Mouse (Mus musculus) liver, embryonic 12.5 days (tissue): ENCODE results near the gene Hnrnpdl. TPM values are rescaled to one million over a fixed set of nuclear protein-coding genes. Genes with fewer than 3 reads are reported as not detected.

Experiments used
- ATAC-seq: fragments of 200-750 bp; cut with Nextera tagmentation; 2 replicates; pipeline ENCODE4 v1.8.0; 2017; ENCODE audit warnings: moderate number of reproducible peaks, mild to moderate bottlenecking, moderate library complexity
- H3K27ac ChIP-seq: fragments of 300-500 bp; sonication (generic); 2 replicates; pipeline ENCODE4 v1.5.1; 2016; ENCODE audit warnings: mild to moderate bottlenecking
- H3K27me3 ChIP-seq: fragments of 300-500 bp; sonication (generic); replicated peaks from 2 replicates; pipeline ENCODE4 v1.6.1; 2016; ENCODE audit warnings: mild to moderate bottlenecking, moderate library complexity
- H3K36me3 ChIP-seq: fragments of 300-500 bp; sonication (generic); 2 replicates; pipeline ENCODE4 v1.6.1; 2016; ENCODE audit warnings: mild to moderate bottlenecking, moderate library complexity
- H3K4me1 ChIP-seq: fragments of 300-500 bp; sonication (generic); 2 replicates; pipeline ENCODE4 v1.6.1; 2016
- H3K4me2 ChIP-seq: fragments of 300-500 bp; sonication (generic); 2 replicates; pipeline ENCODE4 v1.6.1; 2016; ENCODE audit warnings: mild to moderate bottlenecking, moderate library complexity
- H3K4me3 ChIP-seq: fragments of 300-500 bp; sonication (generic); 2 replicates; pipeline ENCODE4 v1.5.1; 2016; ENCODE audit warnings: mild to moderate bottlenecking, moderate library complexity
- H3K9ac ChIP-seq: fragments of 300-500 bp; sonication (generic); 2 replicates; pipeline ENCODE4 v1.6.1; 2016; ENCODE audit warnings: mild to moderate bottlenecking, moderate library complexity
- H3K9me3 ChIP-seq: fragments of 300-500 bp; sonication (generic); replicated peaks from 2 replicates; pipeline ENCODE4 v1.6.1; 2016; ENCODE audit warnings: mild to moderate bottlenecking, moderate library complexity
- WGBS: fragments of 180-500 bp; shearing (Covaris S2); methylation state at CpG from one replicate; pipeline ENCODE4 v1.1.7; 2016; ENCODE audit not compliant: insufficient replicate concordance; 5-methylcytosine and 5-hydroxymethylcytosine counted together
- polyA plus RNA-seq: library from polyadenylated mRNA; unstranded; fragments of >200 nt; fragmentation: Nextera tagmentation; extraction: Ambion mirVana; gene quantifications from 2 replicates; pipeline ENCODE4 v1.2.1, GENCODE M21; 2016

The Hnrnpdl gene
- polyA plus RNA-seq, 1 experiment from 2014 or later: 88.2 TPM

DNA sequence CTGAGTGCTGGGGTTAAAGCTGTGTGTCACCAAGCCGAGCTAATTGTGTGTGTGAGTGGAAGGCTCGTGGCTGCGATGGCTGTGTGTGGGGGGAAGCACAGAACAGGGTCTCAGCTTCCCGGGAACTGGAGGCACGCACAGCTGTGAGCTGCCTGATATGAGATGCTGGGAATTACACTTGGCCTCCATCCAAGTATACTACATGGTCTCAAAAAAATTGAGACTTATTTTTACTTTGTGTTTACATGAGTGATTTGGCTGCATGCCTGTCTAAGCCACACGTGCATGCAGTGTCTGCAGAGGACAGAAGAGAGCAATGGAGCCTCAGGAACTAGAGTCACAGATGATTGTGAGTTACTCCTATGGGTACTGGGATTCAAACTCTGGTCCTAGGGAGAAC is 9.4 kb downstream of the Hnrnpdl start:
- H3K9me3 ChIP-seq: no peaks in the 10 kb centered on the region
- WGBS: 52% methylated on average over 6 of the region's 6 CpGs
- ATAC-seq: no peak
- no peak overlapping the region for H3K4me3 ChIP-seq
- H3K4me1 ChIP-seq: peaks cover 12% of the 10 kb centered on the region
- no peaks in the 10 kb centered on the region for H3K27me3 ChIP-seq
- H3K4me2 ChIP-seq: no peak overlapping the region
- H3K27ac ChIP-seq: no peak overlapping the region
- H3K36me3 ChIP-seq: peaks cover 34% of the 10 kb centered on the region
- no peak overlapping the region for H3K9ac ChIP-seq

DNA sequence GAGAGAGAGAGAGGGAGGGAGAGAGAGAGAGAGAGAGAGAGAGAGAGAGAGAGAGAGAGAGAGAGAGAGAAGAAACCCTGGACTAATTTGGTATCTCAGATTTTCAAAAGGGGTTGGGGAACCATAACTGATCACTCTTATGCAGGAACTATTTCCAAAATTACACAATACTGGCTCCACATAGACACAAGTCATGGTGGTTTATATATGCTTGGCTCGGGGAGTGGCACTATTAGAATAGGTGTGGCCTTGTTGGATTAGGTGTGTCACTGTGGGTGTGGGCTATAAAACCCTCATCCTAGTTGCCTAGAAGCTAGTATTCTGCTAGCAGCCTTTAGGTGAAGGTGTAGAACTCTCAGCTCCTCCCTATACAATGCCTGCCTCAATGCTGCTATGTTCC is 14.6 kb downstream of the Hnrnpdl start:
- no peak overlapping the region for H3K9ac ChIP-seq
- H3K36me3 ChIP-seq: no peaks in the 10 kb centered on the region
- ATAC-seq: no peak
- H3K9me3 ChIP-seq: no peaks in the 10 kb centered on the region
- peaks cover 25% of the 10 kb centered on the region for H3K4me1 ChIP-seq
- no peak overlapping the region for H3K27ac ChIP-seq
- no peaks in the 10 kb centered on the region for H3K27me3 ChIP-seq
- H3K4me2 ChIP-seq: no peak overlapping the region
- H3K4me3 ChIP-seq: no peak overlapping the region
- WGBS: 52% methylated on average over 1 of the region's 1 CpGs

DNA sequence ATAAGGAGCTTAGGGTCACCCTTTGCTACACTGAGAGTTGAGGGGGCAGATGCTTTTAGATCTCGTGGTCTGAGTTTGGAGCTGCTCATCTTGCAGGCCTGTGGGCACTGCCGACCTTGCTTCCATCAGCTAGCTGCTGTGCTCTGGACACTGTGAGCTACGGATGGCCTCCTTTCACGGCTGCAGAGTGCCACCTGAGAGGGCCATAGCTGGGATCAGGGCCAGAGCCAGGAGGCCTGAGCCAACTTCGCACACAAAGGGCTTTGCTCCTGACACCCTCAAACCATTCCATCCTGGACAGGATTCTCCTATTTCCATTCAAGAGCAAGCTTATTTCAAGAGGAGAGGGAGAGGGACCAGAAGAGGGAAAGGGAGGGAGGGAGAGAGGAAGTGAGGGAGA is 15.1 kb downstream of the Hnrnpdl start:
- no peak overlapping the region for H3K4me2 ChIP-seq
- H3K9ac ChIP-seq: no peak overlapping the region
- no peak overlapping the region for H3K27ac ChIP-seq
- no peak for ATAC-seq
- H3K4me1 ChIP-seq: peaks cover 30% of the 10 kb centered on the region
- H3K4me3 ChIP-seq: no peak overlapping the region
- H3K9me3 ChIP-seq: no peaks in the 10 kb centered on the region
- H3K27me3 ChIP-seq: no peaks in the 10 kb centered on the region
- H3K36me3 ChIP-seq: no peaks in the 10 kb centered on the region
- WGBS: 69% methylated on average over 5 of the region's 5 CpGs

DNA sequence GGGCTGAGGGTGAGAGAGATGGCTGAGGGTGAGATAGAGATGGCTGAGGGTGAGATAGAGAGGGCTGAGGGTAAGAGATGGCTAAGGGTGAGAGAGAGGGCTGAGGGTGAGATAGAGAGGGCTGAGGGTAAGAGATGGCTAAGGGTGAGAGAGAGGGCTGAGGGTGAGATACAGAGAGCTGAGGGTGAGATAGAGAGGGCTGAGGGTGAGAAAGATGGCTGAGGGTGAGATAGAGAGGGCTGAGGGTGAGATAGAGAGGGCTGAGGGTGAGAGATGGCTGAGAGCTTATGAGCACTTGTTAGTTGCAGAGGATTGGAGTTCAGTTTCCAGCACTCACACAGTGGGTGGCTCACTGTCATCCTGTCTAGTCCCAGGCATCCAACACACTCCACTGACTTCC is 19.4 kb downstream of the Hnrnpdl start:
- peak; percentile 85 for ATAC-seq
- Histone ChIP-seq H3K4me1 (peaks cover 28% of the 10 kb centered on the region), H3K27me3 (no peaks in the 10 kb centered on the region), H3K9me3 (no peaks in the 10 kb centered on the region), H3K27ac (no peak overlapping the region), H3K4me3 (no peak overlapping the region), H3K36me3 (no peaks in the 10 kb centered on the region), H3K4me2 (no peak overlapping the region), H3K9ac (no peak overlapping the region)

DNA sequence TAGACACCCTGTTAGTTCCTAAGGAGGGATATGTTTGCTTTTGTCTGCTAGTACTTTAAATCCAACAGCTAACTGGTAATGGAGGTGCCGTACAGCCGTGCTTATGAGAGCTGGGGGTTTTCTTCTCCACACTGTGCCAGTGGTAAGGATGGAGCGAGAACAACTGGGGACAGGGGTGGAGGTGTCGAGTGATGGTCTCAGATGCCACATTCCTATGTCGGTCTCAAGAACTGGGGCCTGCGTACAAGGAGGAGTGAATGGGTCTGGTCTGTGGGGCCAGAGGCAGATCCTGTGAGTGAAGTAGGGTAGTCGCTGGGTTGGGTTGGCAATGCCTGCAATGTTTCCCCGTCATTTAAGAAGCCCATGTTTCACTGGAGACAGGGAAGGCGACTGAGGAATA is 26.9 kb downstream of the Hnrnpdl start:
- ATAC-seq: no peak
- WGBS: 77% methylated on average over 9 of the region's 9 CpGs
- Histone ChIP-seq H3K9ac (no peak overlapping the region), H3K27ac (no peak overlapping the region), H3K36me3 (no peaks in the 10 kb centered on the region), H3K4me1 (no peaks in the 10 kb centered on the region), H3K4me2 (no peak overlapping the region), H3K27me3 (no peaks in the 10 kb centered on the region; the same call in 1 of the 2 replicates), H3K9me3 (no peaks in the 10 kb centered on the region), H3K4me3 (no peak overlapping the region)

DNA sequence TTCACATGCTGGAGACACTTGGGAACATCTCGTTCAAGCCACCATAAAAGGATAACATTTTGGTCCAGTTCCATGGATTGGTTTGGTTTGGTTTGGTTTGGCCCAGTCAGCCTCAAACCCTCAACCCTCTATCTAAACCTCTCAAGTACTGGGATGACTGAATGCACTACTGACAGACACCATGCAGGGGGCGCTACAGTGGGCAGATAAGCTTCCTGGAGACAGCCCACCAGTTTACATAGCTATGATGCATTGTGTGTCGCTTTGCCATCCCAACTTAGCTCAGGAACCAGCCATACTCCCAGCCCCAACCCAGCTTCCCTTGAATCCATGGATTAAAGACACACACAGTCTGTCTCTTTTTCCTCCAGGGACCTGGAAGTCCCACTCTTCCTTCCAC is 31.0 kb downstream of the Hnrnpdl start:
- peaks cover 32% of the 10 kb centered on the region for H3K4me1 ChIP-seq
- H3K36me3 ChIP-seq: no peaks in the 10 kb centered on the region
- no peak overlapping the region for H3K9ac ChIP-seq
- H3K9me3 ChIP-seq: no peaks in the 10 kb centered on the region
- 36% methylated on average over 3 of the region's 3 CpGs for WGBS
- H3K4me3 ChIP-seq: no peak overlapping the region
- H3K27me3 ChIP-seq: no peaks in the 10 kb centered on the region; the same call in 1 of the 2 replicates
- no peak overlapping the region for H3K27ac ChIP-seq
- no peak overlapping the region for H3K4me2 ChIP-seq
- no peak for ATAC-seq

DNA sequence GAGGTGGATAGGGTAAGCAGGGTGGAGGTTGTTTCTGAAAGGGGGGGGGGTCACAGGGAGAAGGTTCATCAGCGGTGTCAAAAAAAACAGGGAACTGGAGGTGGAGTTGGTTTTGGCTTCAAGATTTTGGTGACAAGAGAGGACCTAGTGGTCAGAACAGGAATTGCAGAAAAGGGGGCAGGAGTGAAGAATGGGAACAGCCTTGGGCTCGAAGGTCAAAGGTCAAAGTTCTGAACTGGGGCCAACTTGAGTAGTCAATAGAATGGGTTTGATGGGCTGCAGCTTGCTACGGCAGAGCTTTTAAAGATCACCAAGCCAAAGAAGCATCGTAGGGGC is 32.5 kb downstream of the Hnrnpdl start:
- H3K27me3 ChIP-seq: no peaks in the 10 kb centered on the region; the same call in 1 of the 2 replicates
- no peak overlapping the region for H3K27ac ChIP-seq

DNA sequence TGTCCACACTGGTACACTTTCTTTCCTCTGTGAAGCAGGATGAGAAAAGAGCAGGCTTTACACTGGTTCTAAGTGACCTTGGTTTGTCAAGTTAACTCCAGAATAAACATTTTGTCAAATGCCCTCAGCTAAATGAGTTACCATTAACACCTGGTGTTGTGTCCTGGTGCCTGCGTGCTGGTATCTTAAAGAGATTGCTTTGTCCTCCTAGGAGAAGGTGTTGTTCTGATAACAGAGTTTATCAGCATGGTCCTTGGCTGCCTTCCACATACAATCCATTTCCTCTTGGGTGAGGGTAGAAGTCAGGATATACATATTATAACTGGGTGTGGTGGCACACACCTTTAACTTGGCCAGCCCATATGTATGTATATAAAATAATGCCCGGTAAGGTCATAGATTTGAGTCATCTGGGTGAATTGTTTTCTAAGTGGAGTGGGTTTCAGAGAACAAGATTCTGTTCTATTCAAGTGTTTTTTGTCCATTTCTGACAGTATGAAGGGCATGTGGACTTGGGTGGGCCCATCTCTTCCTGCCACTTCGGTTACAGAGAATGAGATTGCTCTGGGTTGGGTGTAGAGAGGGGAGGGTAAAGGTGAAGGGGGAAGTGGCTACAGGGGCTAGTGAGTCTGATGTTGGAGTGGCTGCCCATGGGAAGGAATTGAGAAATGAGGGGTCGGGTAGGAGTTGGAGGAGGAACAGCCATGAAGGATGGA is 33.0 kb downstream of the Hnrnpdl start:
- Histone ChIP-seq H3K4me2 (0 out of 2 replicates have a peak overlapping the region, but pooled peaks have one; percentile 8), H3K27ac (no peak overlapping the region; the same call in 1 of the 2 replicates), H3K27me3 (no peaks in the 10 kb centered on the region; the same call in 1 of the 2 replicates), H3K4me3 (no peak overlapping the region), H3K9ac (no peak overlapping the region), H3K4me1 (peaks cover 34% of the 10 kb centered on the region), H3K36me3 (no peaks in the 10 kb centered on the region), H3K9me3 (no peaks in the 10 kb centered on the region)
- ATAC-seq: peak; percentile 59
- 48% methylated on average over 4 of the region's 4 CpGs for WGBS

More for the DNA sequence above, 32.5 kb downstream of the Hnrnpdl start:
- H3K4me2 ChIP-seq: no peak overlapping the region
- H3K4me3 ChIP-seq: no peak overlapping the region
- H3K36me3 ChIP-seq: no peaks in the 10 kb centered on the region
- WGBS: 80% methylated on average over 4 of the region's 4 CpGs
- ATAC-seq: no peak
- H3K9me3 ChIP-seq: no peaks in the 10 kb centered on the region
- no peak overlapping the region for H3K9ac ChIP-seq
- peaks cover 34% of the 10 kb centered on the region for H3K4me1 ChIP-seq

DNA sequence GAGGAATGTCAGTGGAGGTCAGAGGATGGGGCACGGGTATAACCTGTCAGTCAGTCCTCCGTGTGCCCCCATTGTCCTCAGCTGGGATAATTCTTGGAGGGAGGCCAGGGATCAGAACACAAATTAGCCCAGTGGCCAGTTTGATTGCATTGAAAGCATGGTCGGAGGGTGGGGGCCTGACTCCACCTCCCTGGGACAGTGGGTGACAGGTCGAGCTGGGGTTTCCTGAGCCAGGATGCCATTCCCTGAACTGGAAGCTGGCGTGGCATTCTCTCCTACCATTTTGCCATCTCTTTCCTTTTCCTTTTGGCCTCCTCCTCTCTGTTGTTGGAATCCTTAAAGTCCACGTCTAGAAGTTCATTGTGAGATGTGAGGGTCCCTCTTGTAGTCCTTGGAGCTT is 33.6 kb downstream of the Hnrnpdl start:
- Histone ChIP-seq H3K27me3 (no peaks in the 10 kb centered on the region; the same call in 1 of the 2 replicates), H3K9me3 (no peaks in the 10 kb centered on the region), H3K36me3 (no peaks in the 10 kb centered on the region), H3K27ac (peak overlapping the region; percentile 58), H3K4me2 (peak overlapping the region; percentile 31), H3K9ac (no peak overlapping the region), H3K4me1 (peaks cover 37% of the 10 kb centered on the region), H3K4me3 (no peak overlapping the region)
- ATAC-seq: no peak
- 71% methylated on average over 6 of the region's 6 CpGs for WGBS

DNA sequence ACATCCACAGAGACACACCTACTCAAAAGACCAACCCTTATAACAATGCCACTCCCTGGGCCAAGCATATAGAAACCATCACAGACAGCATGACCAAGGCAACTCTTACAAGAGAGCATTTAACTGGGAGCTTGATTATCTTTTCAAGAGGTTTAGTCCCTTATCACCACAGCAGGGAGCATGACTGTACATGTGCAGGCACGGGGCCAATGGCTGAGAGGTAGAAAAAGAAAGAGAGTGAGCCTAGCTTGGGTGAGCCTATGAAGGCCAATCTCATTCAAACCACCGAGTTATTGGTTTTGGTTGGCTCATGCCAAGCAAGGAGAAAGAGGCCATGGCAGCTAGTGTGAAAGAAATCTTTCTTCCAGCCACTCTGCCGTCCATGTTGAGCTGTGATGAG is 34.0 kb downstream of the Hnrnpdl start:
- H3K9ac ChIP-seq: no peak overlapping the region
- H3K27ac ChIP-seq: peak overlapping the region; percentile 58
- peaks cover 42% of the 10 kb centered on the region for H3K4me1 ChIP-seq
- H3K4me2 ChIP-seq: peak overlapping the region; percentile 31
- WGBS: 28% methylated on average over 3 of the region's 3 CpGs
- ATAC-seq: peak; percentile 80
- no peaks in the 10 kb centered on the region; the same call in 1 of the 2 replicates for H3K27me3 ChIP-seq
- no peak overlapping the region for H3K4me3 ChIP-seq
- no peaks in the 10 kb centered on the region for H3K36me3 ChIP-seq
- no peaks in the 10 kb centered on the region for H3K9me3 ChIP-seq

DNA sequence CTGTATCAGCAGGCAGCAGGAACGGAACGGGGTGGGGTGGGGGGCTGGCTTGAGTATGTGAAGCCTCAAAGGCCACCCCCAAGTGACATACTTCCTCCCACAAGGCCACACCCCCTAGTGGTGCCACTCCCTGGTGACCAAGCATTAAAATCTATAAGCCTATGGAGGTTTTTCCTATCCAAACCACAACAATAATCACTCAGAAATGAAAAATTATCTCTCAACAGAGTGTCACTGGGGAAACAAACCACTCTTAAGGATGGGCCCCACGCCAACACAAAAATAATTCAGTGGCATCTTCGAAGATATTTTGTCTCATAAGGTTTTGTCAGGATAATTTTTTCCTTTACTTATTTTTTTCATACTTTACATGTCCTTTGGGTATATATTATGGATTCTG is 35.6 kb downstream of the Hnrnpdl start:
- Histone ChIP-seq H3K36me3 (no peaks in the 10 kb centered on the region), H3K9me3 (no peaks in the 10 kb centered on the region), H3K4me2 (no peak overlapping the region), H3K27ac (no peak overlapping the region), H3K9ac (no peak overlapping the region), H3K4me3 (no peak overlapping the region), H3K4me1 (peaks cover 48% of the 10 kb centered on the region), H3K27me3 (no peaks in the 10 kb centered on the region)
- WGBS: 62% methylated on average over 4 of the region's 4 CpGs
- no peak for ATAC-seq

DNA sequence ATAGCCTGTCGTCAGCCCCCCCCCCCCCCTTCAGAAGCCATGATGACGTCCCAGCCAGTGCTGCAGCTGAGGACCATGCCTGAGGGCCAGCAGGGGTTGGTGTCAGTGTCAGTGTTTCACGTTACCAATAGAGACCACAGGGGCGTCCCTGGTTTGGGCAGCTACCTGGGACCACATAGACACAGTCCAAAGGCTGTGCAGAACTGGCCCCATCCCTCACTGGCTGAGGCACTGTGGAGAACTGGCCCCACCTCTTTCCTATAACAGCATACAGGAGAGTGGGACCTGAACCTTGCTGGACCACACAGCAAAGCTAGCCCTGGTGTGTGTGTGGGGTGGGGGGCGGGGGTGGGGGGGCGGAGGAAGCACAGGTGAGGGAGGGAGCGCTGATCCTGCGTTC is 39.0 kb downstream of the Hnrnpdl start:
- H3K4me3 ChIP-seq: no peak overlapping the region
- H3K36me3 ChIP-seq: no peaks in the 10 kb centered on the region
- no peak overlapping the region for H3K9ac ChIP-seq
- no peaks in the 10 kb centered on the region for H3K9me3 ChIP-seq
- peak; percentile 7; the same call in 1 of the 2 replicates for ATAC-seq
- 58% methylated on average over 8 of the region's 8 CpGs for WGBS
- peaks cover 29% of the 10 kb centered on the region for H3K4me1 ChIP-seq
- no peak overlapping the region for H3K27ac ChIP-seq
- no peaks in the 10 kb centered on the region; the same call in 1 of the 2 replicates for H3K27me3 ChIP-seq
- no peak overlapping the region for H3K4me2 ChIP-seq

DNA sequence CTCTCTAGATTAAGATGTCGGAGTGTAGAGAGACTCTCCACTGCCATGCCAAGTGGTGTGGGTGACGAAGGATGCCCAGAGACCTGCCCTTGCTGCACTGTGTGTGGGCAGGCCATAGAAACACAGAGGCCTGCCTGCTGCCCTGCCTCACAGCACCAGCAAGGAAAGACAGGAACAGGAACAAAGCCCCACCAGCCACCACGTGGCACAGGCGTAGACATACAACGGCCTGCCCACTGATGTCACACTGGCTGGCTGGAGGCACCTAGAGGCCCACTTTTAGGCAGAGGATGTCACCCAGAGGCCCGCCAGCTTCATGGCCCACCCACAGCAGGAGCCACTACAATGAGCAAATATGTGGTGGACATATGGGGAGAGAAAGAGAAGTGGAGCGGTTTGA is 39.4 kb downstream of the Hnrnpdl start:
- Histone ChIP-seq H3K9ac (no peak overlapping the region), H3K27me3 (no peaks in the 10 kb centered on the region; the same call in 1 of the 2 replicates), H3K9me3 (no peaks in the 10 kb centered on the region), H3K4me2 (no peak overlapping the region), H3K36me3 (no peaks in the 10 kb centered on the region), H3K4me1 (peaks cover 24% of the 10 kb centered on the region), H3K4me3 (no peak overlapping the region), H3K27ac (no peak overlapping the region)
- 66% methylated on average over 7 of the region's 7 CpGs for WGBS
- ATAC-seq: no peak; the same call in 1 of the 2 replicates
